Mouse (Mus musculus): Measurements from ENCODE around the gene Mad1l1.

GRCm38 (mm10) chr5:140154166-140154565 is 167.2 kb downstream of the Mad1l1 start:
- TF ChIP-seq CTCF (IDR thresholded peaks at IDR 0.05; ENCODE audit: control insufficient read depth, insufficient read depth, low read length) (no peak), POLR2A (IDR thresholded peaks at IDR 0.05; ENCODE audit: borderline replicate concordance, control insufficient read depth, low read depth, low read length) (no peak)

All from bone marrow, adult 2 months (tissue).